Mouse (Mus musculus): ENCODE data around the gene Hist1h4a.

Gene Hist1h4a

GRCm38 (mm10) chr13:23759251-23759771, 1.7 kb downstream of the Hist1h4a start:
- peak; percentile 64 for DNase-seq (ENCODE audit: low read depth, low spot score)

- DNase-seq (ENCODE audit: low read depth, low spot score): no peak
These were observed 3.1 kb downstream of the Hist1h4a start for GRCm38 (mm10) chr13:23757921-23758320.

- peak; percentile 94 for DNase-seq (ENCODE audit: low read depth, low spot score)
These were observed 3.7 kb downstream of the Hist1h4a start for GRCm38 (mm10) chr13:23757211-23757773.

GRCm38 (mm10) chr13:23756790-23757189, 4.2 kb downstream of the Hist1h4a start, which contains the start of gene Hist1h4b:
TSS of gene Hist1h4b (plus strand) at chr13:23757013.
- peak; percentile 97 for DNase-seq (ENCODE audit: low read depth, low spot score)

GRCm38 (mm10) chr13:23755000-23755399, 6.0 kb downstream of the Hist1h4a start:
- no peak for DNase-seq (ENCODE audit: low read depth, low spot score)

GRCm38 (mm10) chr13:23753314-23754078, 7.5 kb downstream of the Hist1h4a start:
- DNase-seq (ENCODE audit: low read depth, low spot score): no peak

- peak; percentile 44 for DNase-seq (ENCODE audit: low read depth, low spot score)
These were observed 8.3 kb downstream of the Hist1h4a start for GRCm38 (mm10) chr13:23752742-23753172.

- peak; percentile 98 for DNase-seq (ENCODE audit: low read depth, low spot score)
These were observed 8.8 kb downstream of the Hist1h4a start, which contains the start of gene Hist1h3b for GRCm38 (mm10) chr13:23752067-23752741. TSS of gene Hist1h3b (plus strand) at chr13:23752267.

- peak; percentile 74 for DNase-seq (ENCODE audit: low read depth, low spot score)
These were observed 9.5 kb downstream of the Hist1h4a start for GRCm38 (mm10) chr13:23751478-23751956.

- peak; percentile 90 for DNase-seq (ENCODE audit: low read depth, low spot score)
These were observed 10.1 kb downstream of the Hist1h4a start, which contains the start of gene Hist1h2ab for GRCm38 (mm10) chr13:23750839-23751477. TSS of gene Hist1h2ab (plus strand) at chr13:23751126.

- no peak for DNase-seq (ENCODE audit: low read depth, low spot score)
These were observed 11.4 kb downstream of the Hist1h4a start for GRCm38 (mm10) chr13:23749563-23750121.

GRCm38 (mm10) chr13:23747892-23748288, 13.1 kb downstream of the Hist1h4a start:
- DNase-seq (ENCODE audit: low read depth, low spot score): peak; percentile 82

GRCm38 (mm10) chr13:23747081-23747891, 13.7 kb downstream of the Hist1h4a start:
- DNase-seq (ENCODE audit: low read depth, low spot score): peak; percentile 82

GRCm38 (mm10) chr13:23746201-23747080, 14.6 kb downstream of the Hist1h4a start, which contains the start of gene Hist1h2bb:
TSS of gene Hist1h2bb (plus strand) at chr13:23746734.
- DNase-seq (ENCODE audit: low read depth, low spot score): peak; percentile 98

GRCm38 (mm10) chr13:23745381-23746161, 15.5 kb downstream of the Hist1h4a start, which contains the start of gene Hist1h3c:
TSS of gene Hist1h3c (minus strand) at chr13:23745602.
- DNase-seq (ENCODE audit: low read depth, low spot score): peak; percentile 96

- peak; percentile 76 for DNase-seq (ENCODE audit: low read depth, low spot score)
These were observed 16.3 kb downstream of the Hist1h4a start for GRCm38 (mm10) chr13:23744421-23745380.

- DNase-seq (ENCODE audit: low read depth, low spot score): peak; percentile 67
These were observed 17.1 kb downstream of the Hist1h4a start for GRCm38 (mm10) chr13:23743963-23744362.

All from R1 (cell line).